Mouse (Mus musculus): ENCODE data around the gene Nfia. TPM values are rescaled to one million over a fixed set of nuclear protein-coding genes. Genes with fewer than 3 reads are reported as not detected.

Nfia gene
- polyA plus RNA-seq, 1 experiment from 2014 or later: 26.6 TPM

DNA sequence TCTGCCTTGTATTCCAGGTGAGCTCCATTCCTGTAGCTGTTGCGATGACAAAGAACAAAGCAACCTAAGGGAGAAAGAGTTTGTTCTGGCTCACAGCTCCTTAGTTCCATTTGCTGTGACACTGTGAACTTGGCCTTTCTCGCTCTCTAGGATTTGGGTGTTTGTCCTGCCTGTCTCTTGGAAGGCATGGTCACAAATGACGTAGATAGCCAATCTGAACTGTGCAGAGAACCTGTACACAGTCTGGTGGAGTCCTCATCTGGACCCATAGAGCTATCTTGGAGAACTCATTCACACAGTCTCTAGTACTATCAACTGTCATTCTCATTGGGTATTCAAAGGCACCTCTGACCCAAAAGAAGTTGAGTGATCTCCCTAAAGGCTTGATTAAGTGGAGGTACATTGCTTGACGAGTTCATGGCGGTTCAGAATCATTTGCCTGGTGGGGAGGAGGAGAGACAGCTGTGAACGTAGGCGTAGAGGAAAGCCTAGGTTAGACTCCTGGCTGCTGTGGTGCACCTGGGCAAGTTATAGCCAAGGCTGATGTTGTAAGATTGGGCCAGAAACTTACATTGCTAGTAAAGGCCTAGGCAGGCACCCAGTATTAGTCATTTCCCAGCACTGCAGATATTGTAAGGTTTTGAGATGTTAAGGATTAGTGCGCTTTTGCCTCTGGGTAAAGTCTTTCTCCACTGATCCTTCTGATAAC lies 83.3 kb downstream of the Nfia start:
- Histone ChIP-seq H3K9me3 (replicated peaks; ENCODE audit: control insufficient read depth, low read length, poor library complexity, severe bottlenecking) (no peaks in the 10 kb centered on the region), H3K36me3 (ENCODE audit: control insufficient read depth, insufficient read depth, low read length) (no peaks in the 10 kb centered on the region), H3K4me3 (ENCODE audit: low read depth, low read length) (no peak overlapping the region), H3K9ac (ENCODE audit: low read depth, low read length) (no peak overlapping the region), H3K27me3 (ENCODE audit: control insufficient read depth, insufficient read depth, low read depth, low read length) (no peaks in the 10 kb centered on the region), H3K4me1 (ENCODE audit: control insufficient read depth, insufficient read depth, low read length) (no peaks in the 10 kb centered on the region; the same call in 1 of the 2 replicates), H3K4me2 (ENCODE audit: low read length) (no peak overlapping the region), H3K27ac (ENCODE audit: low read length) (no peak overlapping the region)
- WGBS: 91% methylated on average over 8 of the region's 8 CpGs
- no peak for ATAC-seq

- H3K36me3 ChIP-seq (ENCODE audit: control insufficient read depth, insufficient read depth, low read length): no peaks in the 10 kb centered on the region
- no peak overlapping the region for H3K4me2 ChIP-seq (ENCODE audit: low read length)
- no peaks in the 10 kb centered on the region; the same call in 1 of the 2 replicates for H3K4me1 ChIP-seq (ENCODE audit: control insufficient read depth, insufficient read depth, low read length)
- WGBS: 88% methylated on average over 2 of the region's 2 CpGs
- ATAC-seq: no peak
- no peak overlapping the region for H3K4me3 ChIP-seq (ENCODE audit: low read depth, low read length)
- no peak overlapping the region for H3K27ac ChIP-seq (ENCODE audit: low read length)
- H3K9ac ChIP-seq (ENCODE audit: low read depth, low read length): no peak overlapping the region
- no peaks in the 10 kb centered on the region for H3K27me3 ChIP-seq (ENCODE audit: control insufficient read depth, insufficient read depth, low read depth, low read length)
- no peaks in the 10 kb centered on the region for H3K9me3 ChIP-seq (replicated peaks; ENCODE audit: control insufficient read depth, low read length, poor library complexity, severe bottlenecking)
These were observed 85.0 kb downstream of the Nfia start for GRCm38 (mm10) chr4:97857549-97857948.

- no peaks in the 10 kb centered on the region for H3K9me3 ChIP-seq (replicated peaks; ENCODE audit: control insufficient read depth, low read length, poor library complexity, severe bottlenecking)
- H3K9ac ChIP-seq (ENCODE audit: low read depth, low read length): no peak overlapping the region
- ATAC-seq: no peak
- no peak overlapping the region for H3K4me2 ChIP-seq (ENCODE audit: low read length)
- H3K27me3 ChIP-seq (ENCODE audit: control insufficient read depth, insufficient read depth, low read depth, low read length): no peaks in the 10 kb centered on the region
- no peak overlapping the region for H3K4me3 ChIP-seq (ENCODE audit: low read depth, low read length)
- 73% methylated on average over 4 of the region's 4 CpGs for WGBS
- no peaks in the 10 kb centered on the region; the same call in 1 of the 2 replicates for H3K4me1 ChIP-seq (ENCODE audit: control insufficient read depth, insufficient read depth, low read length)
- H3K27ac ChIP-seq (ENCODE audit: low read length): no peak overlapping the region
- H3K36me3 ChIP-seq (ENCODE audit: control insufficient read depth, insufficient read depth, low read length): no peaks in the 10 kb centered on the region
These were observed 86.9 kb downstream of the Nfia start for GRCm38 (mm10) chr4:97859431-97859830.

DNA sequence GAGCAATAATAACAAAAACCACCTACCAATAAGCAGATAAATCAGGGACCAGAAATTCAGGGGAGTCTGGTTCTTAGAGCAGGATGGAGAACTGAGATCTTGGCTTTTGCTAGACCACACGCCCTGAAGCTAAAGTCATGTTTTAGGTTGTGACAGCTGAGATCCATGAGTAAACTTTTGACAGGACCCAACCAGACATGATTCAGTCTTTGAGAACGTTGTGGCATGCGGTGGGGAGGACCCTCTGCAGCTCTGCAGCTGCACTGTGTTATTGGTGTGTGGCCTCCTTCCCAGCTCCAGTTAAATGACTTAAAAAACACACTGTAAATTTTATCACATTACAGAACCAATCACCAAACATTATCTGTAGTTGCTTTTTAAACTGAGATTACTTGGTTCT lies 87.8 kb downstream of the Nfia start:
- no peaks in the 10 kb centered on the region for H3K36me3 ChIP-seq (ENCODE audit: control insufficient read depth, insufficient read depth, low read length)
- H3K9me3 ChIP-seq (replicated peaks; ENCODE audit: control insufficient read depth, low read length, poor library complexity, severe bottlenecking): no peaks in the 10 kb centered on the region
- H3K27me3 ChIP-seq (ENCODE audit: control insufficient read depth, insufficient read depth, low read depth, low read length): no peaks in the 10 kb centered on the region
- WGBS: 74% methylated on average over 3 of the region's 3 CpGs
- no peak overlapping the region for H3K27ac ChIP-seq (ENCODE audit: low read length)
- H3K4me2 ChIP-seq (ENCODE audit: low read length): no peak overlapping the region
- H3K9ac ChIP-seq (ENCODE audit: low read depth, low read length): no peak overlapping the region
- ATAC-seq: no peak
- H3K4me1 ChIP-seq (ENCODE audit: control insufficient read depth, insufficient read depth, low read length): no peaks in the 10 kb centered on the region; the same call in 1 of the 2 replicates
- no peak overlapping the region for H3K4me3 ChIP-seq (ENCODE audit: low read depth, low read length)

GRCm38 (mm10) chr4:97860791-97861344 lies 88.3 kb downstream of the Nfia start:
- Histone ChIP-seq H3K27me3 (ENCODE audit: control insufficient read depth, insufficient read depth, low read depth, low read length) (no peaks in the 10 kb centered on the region), H3K36me3 (ENCODE audit: control insufficient read depth, insufficient read depth, low read length) (no peaks in the 10 kb centered on the region), H3K27ac (ENCODE audit: low read length) (no peak overlapping the region), H3K4me2 (ENCODE audit: low read length) (no peak overlapping the region), H3K9me3 (replicated peaks; ENCODE audit: control insufficient read depth, low read length, poor library complexity, severe bottlenecking) (no peaks in the 10 kb centered on the region), H3K9ac (ENCODE audit: low read depth, low read length) (no peak overlapping the region), H3K4me3 (ENCODE audit: low read depth, low read length) (no peak overlapping the region), H3K4me1 (ENCODE audit: control insufficient read depth, insufficient read depth, low read length) (peaks cover 3% of the 10 kb centered on the region; the same call in 1 of the 2 replicates)
- WGBS: 94% methylated on average over 8 of the region's 8 CpGs
- ATAC-seq: no peak

DNA sequence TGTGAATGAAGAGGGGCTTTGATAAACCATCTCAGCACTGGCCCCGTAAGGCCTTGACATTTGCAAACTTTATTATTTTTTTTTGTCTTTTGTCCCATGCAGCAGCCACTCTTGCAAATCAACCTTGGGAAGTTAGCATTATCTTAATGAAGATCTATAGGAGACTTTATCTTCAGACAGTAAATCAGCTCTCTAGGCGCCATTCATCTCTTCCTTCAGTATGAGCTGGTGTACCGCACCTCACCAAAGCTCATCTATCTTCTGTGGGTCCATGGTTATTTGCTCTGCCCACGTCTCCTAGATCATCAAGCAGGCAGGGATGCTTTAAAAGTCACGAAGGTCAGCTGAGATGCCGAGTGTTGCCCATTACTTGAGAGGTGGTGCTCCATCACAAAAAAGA lies 89.8 kb downstream of the Nfia start:
- ATAC-seq: no peak

DNA sequence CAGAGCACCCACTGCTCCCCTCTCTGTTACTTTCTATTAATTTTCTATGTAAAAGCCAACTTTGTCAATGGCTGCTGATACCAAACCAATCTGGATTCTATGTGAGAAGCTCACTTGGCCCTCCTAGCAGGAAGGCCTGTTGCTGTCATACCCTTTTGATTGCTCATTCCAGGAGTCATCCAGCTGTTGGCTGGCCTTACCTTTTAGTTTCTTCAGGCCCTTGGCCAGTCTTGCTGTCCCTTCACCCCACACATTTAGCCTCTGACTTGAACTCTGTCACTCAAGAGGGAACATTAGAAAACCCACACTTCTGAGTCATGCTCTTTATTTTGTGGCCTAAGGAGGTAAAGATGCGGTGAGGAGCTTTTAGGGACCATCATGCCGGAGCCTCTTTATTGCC lies 91.7 kb downstream of the Nfia start:
- Histone ChIP-seq H3K27me3 (ENCODE audit: control insufficient read depth, insufficient read depth, low read depth, low read length) (no peaks in the 10 kb centered on the region), H3K4me3 (ENCODE audit: low read depth, low read length) (no peak overlapping the region), H3K36me3 (ENCODE audit: control insufficient read depth, insufficient read depth, low read length) (no peaks in the 10 kb centered on the region), H3K4me1 (ENCODE audit: control insufficient read depth, insufficient read depth, low read length) (peaks cover 6% of the 10 kb centered on the region; the same call in 1 of the 2 replicates), H3K9me3 (replicated peaks; ENCODE audit: control insufficient read depth, low read length, poor library complexity, severe bottlenecking) (no peaks in the 10 kb centered on the region), H3K27ac (ENCODE audit: low read length) (no peak overlapping the region), H3K4me2 (ENCODE audit: low read length) (no peak overlapping the region), H3K9ac (ENCODE audit: low read depth, low read length) (no peak overlapping the region)
- WGBS: 96% methylated on average over 2 of the region's 2 CpGs
- ATAC-seq: no peak

More for the DNA sequence above, 89.8 kb downstream of the Nfia start:
- no peak overlapping the region for H3K4me2 ChIP-seq (ENCODE audit: low read length)
- H3K27ac ChIP-seq (ENCODE audit: low read length): no peak overlapping the region
- no peaks in the 10 kb centered on the region for H3K9me3 ChIP-seq (replicated peaks; ENCODE audit: control insufficient read depth, low read length, poor library complexity, severe bottlenecking)
- no peak overlapping the region for H3K4me3 ChIP-seq (ENCODE audit: low read depth, low read length)
- peaks cover 3% of the 10 kb centered on the region; the same call in 1 of the 2 replicates for H3K4me1 ChIP-seq (ENCODE audit: control insufficient read depth, insufficient read depth, low read length)
- no peaks in the 10 kb centered on the region for H3K27me3 ChIP-seq (ENCODE audit: control insufficient read depth, insufficient read depth, low read depth, low read length)
- whole genome bisulfite sequencing: 89% methylated on average over 6 of the region's 6 CpGs
- no peak overlapping the region for H3K9ac ChIP-seq (ENCODE audit: low read depth, low read length)
- no peaks in the 10 kb centered on the region for H3K36me3 ChIP-seq (ENCODE audit: control insufficient read depth, insufficient read depth, low read length)

DNA sequence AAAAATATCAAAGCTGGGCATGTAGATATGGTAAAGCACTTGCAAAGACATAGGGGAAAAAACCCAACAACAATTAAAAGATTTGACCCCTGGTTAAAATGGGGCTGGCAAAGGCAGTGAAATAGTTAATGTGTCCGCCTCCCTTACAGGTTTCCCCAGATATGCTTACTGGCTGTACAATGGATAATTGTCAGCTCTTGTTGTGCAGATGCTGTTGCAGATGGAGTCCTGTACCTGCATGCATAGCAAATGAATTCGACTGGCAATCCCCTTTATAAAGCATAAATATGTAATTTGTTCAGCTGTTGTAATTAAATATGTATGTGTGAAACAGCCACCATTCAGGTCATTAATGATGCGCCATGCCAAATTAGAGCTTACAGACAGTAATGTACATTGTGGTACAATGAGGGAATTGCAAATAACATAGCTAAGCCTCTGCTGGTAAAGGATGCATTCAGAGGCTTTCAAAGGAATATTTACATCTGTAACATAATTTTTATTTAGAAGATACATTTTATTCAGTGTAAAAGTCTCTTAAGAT lies 92.9 kb downstream of the Nfia start:
- WGBS: 43% methylated on average over 3 of the region's 3 CpGs
- no peak overlapping the region for H3K4me2 ChIP-seq (ENCODE audit: low read length)
- no peak overlapping the region for H3K9ac ChIP-seq (ENCODE audit: low read depth, low read length)
- no peak for ATAC-seq
- H3K9me3 ChIP-seq (replicated peaks; ENCODE audit: control insufficient read depth, low read length, poor library complexity, severe bottlenecking): no peaks in the 10 kb centered on the region
- no peak overlapping the region for H3K4me3 ChIP-seq (ENCODE audit: low read depth, low read length)
- H3K27ac ChIP-seq (ENCODE audit: low read length): no peak overlapping the region
- H3K27me3 ChIP-seq (ENCODE audit: control insufficient read depth, insufficient read depth, low read depth, low read length): no peaks in the 10 kb centered on the region
- H3K36me3 ChIP-seq (ENCODE audit: control insufficient read depth, insufficient read depth, low read length): no peaks in the 10 kb centered on the region
- H3K4me1 ChIP-seq (ENCODE audit: control insufficient read depth, insufficient read depth, low read length): peaks cover 15% of the 10 kb centered on the region

- no peak overlapping the region for H3K9ac ChIP-seq (ENCODE audit: low read depth, low read length)
- H3K4me3 ChIP-seq (ENCODE audit: low read depth, low read length): no peak overlapping the region
- peaks cover 15% of the 10 kb centered on the region for H3K4me1 ChIP-seq (ENCODE audit: control insufficient read depth, insufficient read depth, low read length)
- no peak overlapping the region for H3K27ac ChIP-seq (ENCODE audit: low read length)
- ATAC-seq: no peak
- WGBS: 49% methylated on average over 5 of the region's 5 CpGs
- no peak overlapping the region for H3K4me2 ChIP-seq (ENCODE audit: low read length)
- H3K9me3 ChIP-seq (replicated peaks; ENCODE audit: control insufficient read depth, low read length, poor library complexity, severe bottlenecking): no peaks in the 10 kb centered on the region
- no peaks in the 10 kb centered on the region for H3K36me3 ChIP-seq (ENCODE audit: control insufficient read depth, insufficient read depth, low read length)
- H3K27me3 ChIP-seq (ENCODE audit: control insufficient read depth, insufficient read depth, low read depth, low read length): no peaks in the 10 kb centered on the region
These were observed 93.9 kb downstream of the Nfia start for GRCm38 (mm10) chr4:97866463-97866862.

Measured in midbrain, embryonic 16.5 days (tissue).